Mouse (Mus musculus): ENCODE data around the gene Rasl11b. TPM values are rescaled to one million over a fixed set of nuclear protein-coding genes. Genes with fewer than 3 reads are reported as not detected.

Gene Rasl11b
- 3.3 TPM for polyA plus RNA-seq (2014; fragmentation: Illumina TruSeq; extraction: RNeasy Lipid Tissue Mini Kit (QIAGEN cat#74804); ENCODE audit: low read depth, low replicate concordance)

GRCm38 (mm10) chr5:74194841-74195613 is at the start of gene Rasl11b:
Gene Rasl11b, plus strand, starts transcription at chr5:74195286.

Other genes starting within 250 kb of the Rasl11b start
- 27.1 TPM for gene Usp46, start 126.9 kb upstream of the Rasl11b start, polyA plus RNA-seq (2014; fragmentation: Illumina TruSeq; extraction: RNeasy Lipid Tissue Mini Kit (QIAGEN cat#74804); ENCODE audit: low read depth, low replicate concordance)